Mouse (Mus musculus) testis, adult 2 months (tissue): ENCODE data around the gene Prrxl1.

Experiments
- CTCF ChIP-seq: fragments of 200-500 bp; IDR thresholded peaks from 2 replicates; pipeline ENCODE4 v1.5.1; 2012; ENCODE audit warnings: low read depth, mild to moderate bottlenecking, inconsistent platforms, low read length, moderate library complexity; ENCODE audit not compliant: control insufficient read depth, insufficient read depth, insufficient replicate concordance
- POLR2A ChIP-seq: fragments of 200-500 bp; IDR thresholded peaks from 2 replicates; pipeline ENCODE4 v1.6.1; 2012; ENCODE audit warnings: low read depth, mild to moderate bottlenecking, inconsistent platforms, low read length, moderate library complexity; ENCODE audit not compliant: control insufficient read depth

DNA sequence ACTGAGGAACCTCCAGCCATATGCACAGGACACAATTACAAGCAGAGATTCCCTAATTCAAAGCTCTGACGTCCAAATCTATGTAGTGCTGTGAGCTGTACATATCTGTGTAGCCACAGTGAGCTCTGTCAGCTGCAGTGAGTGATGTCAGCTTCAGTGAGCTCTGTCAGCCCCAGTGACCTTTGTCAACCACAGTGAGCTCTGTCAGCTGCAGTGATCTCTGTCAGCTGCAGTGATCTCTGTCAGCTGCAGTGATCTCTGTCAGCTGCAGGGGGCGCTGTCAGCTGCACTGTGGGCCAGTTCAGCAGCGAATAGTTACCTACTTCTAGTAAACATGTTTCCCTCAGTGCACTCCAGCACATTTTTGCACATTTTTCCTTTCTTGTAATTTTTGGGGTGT, 10.2 kb downstream of the Prrxl1 start:
- TF ChIP-seq CTCF = peak; percentile 89
- TF ChIP-seq POLR2A = no peak
